Mouse (Mus musculus): Measurements from ENCODE around the gene Gm10128. TPM values are rescaled to one million over a fixed set of nuclear protein-coding genes. Genes with fewer than 3 reads are reported as not detected.
A peak's percentile ranks its signal among the peaks of the same experiment; 100 is the strongest.
"Not testable (repeated sequence)": the region's sequence is repeated elsewhere in the genome, so short reads cannot be mapped to it uniquely, and the experiment has no call there.

Gene Gm10128
- not detected in 2 replicates for polyA plus RNA-seq (2015; fragmentation: Nextera tagmentation; extraction: Ambion mirVana)

GRCm38 (mm10) chr14:7643872-7644271, at the start of gene Gm10128:
TSS of gene Gm10128 (minus strand) at chr14:7643972.
- not testable (repeated sequence) for H3K9ac ChIP-seq; H3K4me1 ChIP-seq; H3K9me3 ChIP-seq; H3K4me2 ChIP-seq; H3K27me3 ChIP-seq; H3K4me3 ChIP-seq; H3K27ac ChIP-seq; ATAC-seq (ENCODE audit: insufficient number of reproducible peaks, insufficient read depth, low FRiP score, low TSS enrichment, low read depth); H3K36me3 ChIP-seq
- WGBS = no CpG with 5 or more reads among the region's 2 CpGs

DNA sequence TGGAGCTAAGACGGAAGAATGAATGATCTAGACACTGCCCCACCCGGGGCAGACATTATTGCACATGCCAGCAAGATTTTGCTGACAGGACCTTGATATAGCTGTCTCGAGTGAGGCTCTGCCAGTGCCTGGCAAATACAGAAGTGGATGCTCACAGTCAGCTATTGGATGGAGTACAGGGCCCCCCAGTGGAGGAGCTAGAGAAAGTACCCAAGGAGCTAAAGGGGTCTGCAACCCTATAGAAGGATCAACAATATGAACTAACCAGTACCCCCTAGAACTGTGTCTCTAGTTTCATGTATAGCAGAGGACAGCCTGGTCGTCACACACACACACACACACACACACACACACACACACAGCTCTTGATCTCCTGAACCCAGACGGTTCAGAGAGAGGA, 37.4 kb upstream of the Gm10128 start:
- not testable (repeated sequence) for H3K4me1 ChIP-seq, H3K4me3 ChIP-seq, H3K36me3 ChIP-seq

GRCm38 (mm10) chr14:7662491-7662890, 18.7 kb upstream of the Gm10128 start:
- WGBS = 74% methylated on average over 2 of the region's 2 CpGs
- H3K27me3 ChIP-seq; H3K27ac ChIP-seq; H3K4me3 ChIP-seq; H3K4me1 ChIP-seq; H3K9ac ChIP-seq; ATAC-seq (ENCODE audit: insufficient number of reproducible peaks, insufficient read depth, low FRiP score, low TSS enrichment, low read depth); H3K4me2 ChIP-seq; H3K36me3 ChIP-seq; H3K9me3 ChIP-seq: not testable (repeated sequence)

More for the DNA sequence above, 37.4 kb upstream of the Gm10128 start:
- H3K27me3 ChIP-seq; H3K9ac ChIP-seq; H3K4me2 ChIP-seq; ATAC-seq (ENCODE audit: insufficient number of reproducible peaks, insufficient read depth, low FRiP score, low TSS enrichment, low read depth); H3K9me3 ChIP-seq; H3K27ac ChIP-seq: not testable (repeated sequence)
- 64% methylated on average over 5 of the region's 5 CpGs for WGBS

- Histone ChIP-seq H3K9ac (0 out of 2 replicates have a peak overlapping the region, but pooled peaks have one; percentile 40), H3K4me2 (peak overlapping the region; percentile 62), H3K4me3 (peak overlapping the region; percentile 41)
- ATAC-seq (ENCODE audit: insufficient number of reproducible peaks, insufficient read depth, low FRiP score, low TSS enrichment, low read depth); H3K27me3 ChIP-seq; H3K9me3 ChIP-seq; H3K4me1 ChIP-seq; H3K27ac ChIP-seq; H3K36me3 ChIP-seq: not testable (repeated sequence)
- WGBS = 0% methylated on average over 32 of the region's 76 CpGs
Observed at GRCm38 (mm10) chr14:7658101-7659074, 14.6 kb upstream of the Gm10128 start.

DNA sequence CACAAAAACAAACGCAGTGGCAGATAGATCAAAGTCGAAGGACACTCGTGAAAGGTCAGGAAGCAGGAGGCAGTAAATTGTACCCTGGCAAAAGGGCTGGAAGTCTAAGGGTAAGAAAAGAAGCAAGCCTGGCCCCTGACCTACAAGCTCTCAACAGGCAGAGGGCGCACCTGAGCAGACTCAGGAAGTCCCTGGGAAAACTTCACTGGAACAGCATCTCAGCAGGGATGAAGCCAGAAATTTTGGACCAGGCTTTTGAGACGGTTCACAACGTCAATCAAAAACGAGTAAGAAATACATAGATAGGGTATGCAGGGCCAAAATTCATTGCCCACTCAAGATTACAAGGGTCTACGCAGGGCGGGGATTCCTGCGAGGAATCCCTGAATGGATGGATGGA, 13.7 kb upstream of the Gm10128 start:
- H3K27me3 ChIP-seq; H3K27ac ChIP-seq; H3K9ac ChIP-seq; H3K9me3 ChIP-seq; ATAC-seq (ENCODE audit: insufficient number of reproducible peaks, insufficient read depth, low FRiP score, low TSS enrichment, low read depth); H3K36me3 ChIP-seq; H3K4me1 ChIP-seq: not testable (repeated sequence)
- H3K4me3 ChIP-seq = peak overlapping the region; percentile 41; the same call in 1 of the 2 replicates
- peak overlapping the region; percentile 62 for H3K4me2 ChIP-seq
- 0% methylated on average over 7 of the region's 10 CpGs for WGBS

DNA sequence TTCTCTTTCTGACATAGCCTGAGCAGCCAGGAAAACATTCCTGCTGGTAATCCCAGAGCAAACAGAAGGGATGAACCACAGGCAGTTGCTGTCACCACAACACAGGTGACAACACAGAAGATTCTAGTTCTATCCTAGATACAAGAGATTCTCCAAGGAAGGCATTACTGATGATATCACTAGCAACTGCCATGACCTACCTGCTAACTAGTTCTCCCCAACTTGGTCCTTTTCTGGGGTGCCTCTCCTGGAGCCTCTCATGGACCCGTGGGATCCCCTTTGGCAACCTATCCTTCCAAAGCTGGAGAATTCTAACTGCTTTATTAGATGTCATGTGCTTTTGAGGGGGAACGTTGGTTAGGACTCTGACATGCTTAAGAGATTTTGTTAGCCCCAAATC, 48.3 kb downstream of the Gm10128 start, which contains the start of gene Gm10338:
TSS of gene Gm10338 (minus strand) at position 101 of the 400 bp plus-strand sequence.
- H3K36me3 ChIP-seq; H3K27me3 ChIP-seq; H3K9me3 ChIP-seq; H3K4me1 ChIP-seq; H3K9ac ChIP-seq; H3K4me3 ChIP-seq; ATAC-seq (ENCODE audit: insufficient number of reproducible peaks, insufficient read depth, low FRiP score, low TSS enrichment, low read depth); H3K27ac ChIP-seq; H3K4me2 ChIP-seq: not testable (repeated sequence)
- whole genome bisulfite sequencing = no CpG with 5 or more reads among the region's 2 CpGs

Other genes starting within 250 kb of the Gm10128 start
- not detected in 2 replicates for gene Gm3755, start 193.1 kb downstream of the Gm10128 start, polyA plus RNA-seq (2015; fragmentation: Nextera tagmentation; extraction: Ambion mirVana)
- gene Gm3752, start 160.2 kb downstream of the Gm10128 start, polyA plus RNA-seq (2015; fragmentation: Nextera tagmentation; extraction: Ambion mirVana) = 0.94 and 1.1 TPM in 2 replicates
- gene Gm3558, start 75.4 kb downstream of the Gm10128 start, polyA plus RNA-seq (2015; fragmentation: Nextera tagmentation; extraction: Ambion mirVana) = 0.56 and 0.65 TPM in 2 replicates
- gene Gm10338, start 48.4 kb downstream of the Gm10128 start, polyA plus RNA-seq (2015; fragmentation: Nextera tagmentation; extraction: Ambion mirVana) = not detected in 2 replicates
- gene Gm26661, start 147.6 kb upstream of the Gm10128 start, polyA plus RNA-seq (2015; fragmentation: Nextera tagmentation; extraction: Ambion mirVana) = not detected in 2 replicates
- 23.9 and 30.7 TPM in 2 replicates for gene Flnb, start 174.0 kb upstream of the Gm10128 start, polyA plus RNA-seq (2015; fragmentation: Nextera tagmentation; extraction: Ambion mirVana)

Measured in embryonic facial prominence, embryonic 13.5 days (tissue).